Mouse (Mus musculus) limb, embryonic 15.5 days (tissue): ENCODE results near the gene Sphk2. TPM values are rescaled to one million over a fixed set of nuclear protein-coding genes. Genes with fewer than 3 reads are reported as not detected.
"Not testable (repeated sequence)": the region's sequence is repeated elsewhere in the genome, so short reads cannot be mapped to it uniquely, and the experiment has no call there.

Experiments used
- ATAC-seq: fragments of 200-750 bp; cut with Nextera tagmentation; 2 replicates; pipeline ENCODE4 v1.8.0; 2017; ENCODE audit warnings: low read depth, moderate TSS enrichment; ENCODE audit not compliant: insufficient number of reproducible peaks, low FRiP score, low TSS enrichment
- H3K27ac ChIP-seq: fragments of 300-500 bp; sonication (generic); 2 replicates; pipeline ENCODE4 v1.5.1; 2015; ENCODE audit warnings: moderate library complexity, mild to moderate bottlenecking, inconsistent platforms
- H3K27me3 ChIP-seq: fragments of 300-500 bp; sonication (generic); 2 replicates; pipeline ENCODE4 v1.6.1; 2015; ENCODE audit warnings: inconsistent platforms
- H3K36me3 ChIP-seq: fragments of 300-500 bp; sonication (generic); 2 replicates; pipeline ENCODE4 v1.6.1; 2015; ENCODE audit warnings: inconsistent platforms
- H3K4me1 ChIP-seq: fragments of 300-500 bp; sonication (generic); 2 replicates; pipeline ENCODE4 v1.6.1; 2015; ENCODE audit warnings: inconsistent platforms
- H3K4me2 ChIP-seq: fragments of 300-500 bp; sonication (generic); 2 replicates; pipeline ENCODE4 v1.6.1; 2015; ENCODE audit warnings: mild to moderate bottlenecking, inconsistent platforms
- H3K4me3 ChIP-seq: fragments of 300-500 bp; sonication (generic); 2 replicates; pipeline ENCODE4 v1.5.1; 2015; ENCODE audit warnings: mild to moderate bottlenecking, inconsistent platforms
- H3K9ac ChIP-seq: fragments of 300-500 bp; sonication (generic); 2 replicates; pipeline ENCODE4 v1.6.1; 2015; ENCODE audit warnings: inconsistent platforms
- H3K9me3 ChIP-seq: fragments of 300-500 bp; sonication (generic); 2 replicates; pipeline ENCODE4 v1.6.1; 2016; ENCODE audit warnings: inconsistent platforms
- WGBS: fragments of 180-500 bp; shearing (Covaris S2); methylation state at CpG from one replicate; pipeline ENCODE4 v1.1.7; 2015; 5-methylcytosine and 5-hydroxymethylcytosine counted together
- polyA plus RNA-seq: library from polyadenylated mRNA; unstranded; fragments of >200 nt; fragmentation: Nextera tagmentation; extraction: Ambion mirVana; gene quantifications from 2 replicates; pipeline ENCODE4 v1.2.1, GENCODE M21; 2015

Gene Sphk2
- polyA plus RNA-seq, 1 experiment from 2014 or later, result 38.5 TPM

GRCm38 (mm10) chr7:45661702-45662101 is 56.1 kb downstream of the Sphk2 start:
- not testable (repeated sequence) for H3K9me3 ChIP-seq, H3K4me1 ChIP-seq, H3K9ac ChIP-seq, ATAC-seq, H3K4me2 ChIP-seq, H3K4me3 ChIP-seq, H3K27ac ChIP-seq, H3K36me3 ChIP-seq, H3K27me3 ChIP-seq
- WGBS, result 91% methylated on average over 6 of the region's 6 CpGs

DNA sequence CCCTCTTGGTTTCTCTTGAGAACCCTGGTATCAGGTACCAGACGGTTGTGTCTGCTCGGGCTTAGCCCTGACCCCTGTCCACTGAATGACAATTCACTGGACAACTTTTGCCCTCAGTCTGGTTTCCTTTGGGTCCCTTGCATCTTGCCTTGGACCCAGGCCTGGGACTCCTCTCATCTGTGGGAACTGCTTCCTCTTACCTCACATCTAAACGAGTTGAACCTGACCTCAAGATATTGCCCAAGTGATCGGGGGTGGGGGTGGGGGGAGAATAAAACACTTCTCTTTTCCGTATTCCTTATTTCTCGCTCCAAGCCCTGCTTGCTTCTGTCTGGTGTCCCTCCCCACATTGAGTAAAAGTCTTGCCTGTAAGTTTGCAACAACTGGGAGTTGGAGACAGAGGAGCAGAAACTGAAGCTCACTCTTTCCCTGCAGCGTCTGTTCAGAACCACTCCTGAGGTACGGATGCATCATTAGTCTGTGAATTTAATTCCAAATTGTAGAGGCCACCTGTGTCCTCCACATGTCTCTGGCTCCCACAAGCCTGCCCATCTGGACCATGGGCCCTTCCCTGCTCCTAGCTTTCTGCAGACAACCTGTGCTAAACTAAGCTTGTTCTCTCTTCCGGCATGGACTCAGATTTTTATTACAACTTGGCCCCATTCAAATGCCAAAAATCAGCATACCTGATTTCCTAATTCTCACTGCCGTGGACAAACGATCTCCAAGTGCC is 56.9 kb downstream of the Sphk2 start:
- peaks cover 12% of the 10 kb centered on the region for H3K4me1 ChIP-seq
- H3K9me3 ChIP-seq, result no peaks in the 10 kb centered on the region
- 0 out of 2 replicates have a peak overlapping the region, but pooled peaks have one; percentile 0 for H3K27ac ChIP-seq
- no peak overlapping the region for H3K4me2 ChIP-seq
- no peak overlapping the region for H3K9ac ChIP-seq
- no peak for ATAC-seq
- no peak overlapping the region for H3K4me3 ChIP-seq
- no peaks in the 10 kb centered on the region for H3K27me3 ChIP-seq
- WGBS, result 71% methylated on average over 11 of the region's 11 CpGs
- H3K36me3 ChIP-seq, result no peaks in the 10 kb centered on the region

Other genes starting within 250 kb of the Sphk2 start
- 0.61 and 1.0 TPM in 2 replicates for gene Tulp2, start 236.1 kb downstream of the Sphk2 start, polyA plus RNA-seq
- not detected in 2 replicates for gene Gm45808, start 231.2 kb downstream of the Sphk2 start, polyA plus RNA-seq
- gene Dhdh, start 229.2 kb downstream of the Sphk2 start, polyA plus RNA-seq, result 3.1 and 3.3 TPM in 2 replicates
- gene Nucb1, start 207.6 kb downstream of the Sphk2 start, polyA plus RNA-seq, result 279 and 295 TPM in 2 replicates
- gene Ppp1r15a, start 191.7 kb downstream of the Sphk2 start, polyA plus RNA-seq, result 22.3 and 26.1 TPM in 2 replicates
- gene Plekha4, start 191.7 kb downstream of the Sphk2 start, polyA plus RNA-seq, result 5.7 and 6.8 TPM in 2 replicates
- 0.74 and 1.1 TPM in 2 replicates for gene Hsd17b14, start 163.1 kb downstream of the Sphk2 start, polyA plus RNA-seq
- 63.4 and 64.4 TPM in 2 replicates for gene Bcat2, start 147.8 kb downstream of the Sphk2 start, polyA plus RNA-seq
- 0.58 and 0.93 TPM in 2 replicates for gene Fgf21, start 102.5 kb downstream of the Sphk2 start, polyA plus RNA-seq
- 2.9 and 3.3 TPM in 2 replicates for gene Fut1, start 100.7 kb downstream of the Sphk2 start, polyA plus RNA-seq
- gene Izumo1, start 96.2 kb downstream of the Sphk2 start, polyA plus RNA-seq, result 0.14 and 0.27 TPM in 2 replicates
- 11.4 and 12.0 TPM in 2 replicates for gene Rasip1, start 90.5 kb downstream of the Sphk2 start, polyA plus RNA-seq
- gene Mamstr, start 78.0 kb downstream of the Sphk2 start, polyA plus RNA-seq, result 21.9 and 36.8 TPM in 2 replicates
- gene Fut2, start 51.6 kb downstream of the Sphk2 start, polyA plus RNA-seq, result 7.7 and 8.0 TPM in 2 replicates
- gene Ntn5, start 34.0 kb downstream of the Sphk2 start, polyA plus RNA-seq, result 0.50 and 2.6 TPM in 2 replicates
- gene Sec1, start 23.6 kb downstream of the Sphk2 start, polyA plus RNA-seq, result 0.56 and 0.97 TPM in 2 replicates
- 13.3 and 13.7 TPM in 2 replicates for gene Car11, start 18.2 kb downstream of the Sphk2 start, polyA plus RNA-seq
- 4.3 and 4.7 TPM in 2 replicates for gene Dbp, start 12.9 kb downstream of the Sphk2 start, polyA plus RNA-seq
- 942 and 1,034 TPM in 2 replicates for gene Rpl18, start 2.5 kb downstream of the Sphk2 start, polyA plus RNA-seq
- 0.76 and 0.78 TPM in 2 replicates for gene Fam83e, start 3.2 kb upstream of the Sphk2 start, polyA plus RNA-seq
- gene Spaca4, start 7.8 kb upstream of the Sphk2 start, polyA plus RNA-seq, result not detected in 2 replicates
- gene Lmtk3, start 65.7 kb upstream of the Sphk2 start, polyA plus RNA-seq, result 1.6 and 2.0 TPM in 2 replicates
- gene Sult2b1, start 66.7 kb upstream of the Sphk2 start, polyA plus RNA-seq, result 82.1 and 91.0 TPM in 2 replicates
- 87.9 and 98.8 TPM in 2 replicates for gene Cyth2, start 96.6 kb upstream of the Sphk2 start, polyA plus RNA-seq
- 1.4 and 1.5 TPM in 2 replicates for gene Kcnj14, start 106.8 kb upstream of the Sphk2 start, polyA plus RNA-seq
- gene Grwd1, start 112.9 kb upstream of the Sphk2 start, polyA plus RNA-seq, result 56.3 and 59.3 TPM in 2 replicates
- 79.4 and 97.8 TPM in 2 replicates for gene Kdelr1, start 154.8 kb upstream of the Sphk2 start, polyA plus RNA-seq
- gene Grin2d, start 160.4 kb upstream of the Sphk2 start, polyA plus RNA-seq, result 0.48 and 0.68 TPM in 2 replicates
- gene Syngr4, start 178.7 kb upstream of the Sphk2 start, polyA plus RNA-seq, result 0.49 and 0.86 TPM in 2 replicates
- 4.4 and 5.5 TPM in 2 replicates for gene Tmem143, start 178.9 kb upstream of the Sphk2 start, polyA plus RNA-seq
- gene Emp3, start 203.4 kb upstream of the Sphk2 start, polyA plus RNA-seq, result 328 and 364 TPM in 2 replicates
- gene Ccdc114, start 206.1 kb upstream of the Sphk2 start, polyA plus RNA-seq, result 3.5 and 3.6 TPM in 2 replicates